Mouse (Mus musculus) forebrain, postnatal 0 days (tissue): ENCODE data around the gene Ints11. TPM values are rescaled to one million over a fixed set of nuclear protein-coding genes. Genes with fewer than 3 reads are reported as not detected.

Source experiments
- ATAC-seq: fragments of 200-750 bp; cut with Nextera tagmentation; 2 replicates; pipeline ENCODE4 v1.8.0; 2017; ENCODE audit warnings: mild to moderate bottlenecking, moderate library complexity
- DNase-seq: peaks from one replicate; pipeline ENCODE4 v3.0.0-alpha.2; 2015
- H3K27ac ChIP-seq: fragments of 300-500 bp; sonication (generic); 2 replicates; pipeline ENCODE4 v1.5.1; 2014; ENCODE audit warnings: low read depth, mild to moderate bottlenecking, antibody characterized with exemption, low read length, moderate library complexity, mixed read lengths
- H3K27me3 ChIP-seq: fragments of 300-500 bp; sonication (generic); 2 replicates; pipeline ENCODE4 v1.6.1; 2014; ENCODE audit warnings: mild to moderate bottlenecking, low read length, mixed read lengths; ENCODE audit not compliant: insufficient read depth
- H3K36me3 ChIP-seq: fragments of 300-500 bp; sonication (generic); 2 replicates; pipeline ENCODE4 v1.6.1; 2014; ENCODE audit warnings: mild to moderate bottlenecking, moderate library complexity; ENCODE audit not compliant: insufficient read depth
- H3K4me1 ChIP-seq: fragments of 300-500 bp; sonication (generic); 2 replicates; pipeline ENCODE4 v1.6.1; 2014; ENCODE audit warnings: antibody characterized with exemption; ENCODE audit not compliant: insufficient read depth
- H3K4me2 ChIP-seq: fragments of 300-500 bp; sonication (generic); 2 replicates; pipeline ENCODE4 v1.6.1; 2014; ENCODE audit warnings: low read depth, mild to moderate bottlenecking, moderate library complexity
- H3K4me3 ChIP-seq: fragments of 300-500 bp; sonication (generic); 2 replicates; pipeline ENCODE4 v1.5.1; 2014; ENCODE audit warnings: low read depth, low read length, mixed read lengths
- H3K9ac ChIP-seq: fragments of 300-500 bp; sonication (generic); 2 replicates; pipeline ENCODE4 v1.6.1; 2014; ENCODE audit warnings: mild to moderate bottlenecking
- H3K9me3 ChIP-seq: fragments of 300-500 bp; sonication (generic); 2 replicates; pipeline ENCODE4 v1.6.1; 2016; ENCODE audit warnings: low read length
- CTCF ChIP-seq: sonication (generic); IDR thresholded peaks from 2 replicates; pipeline ENCODE4 v1.5.1; 2016; ENCODE audit warnings: antibody characterized with exemption, control low read depth, low read depth
- WGBS: fragments of 180-500 bp; shearing (Covaris S2); extraction: QIAGEN DNeasy Blood & Tissue Kit; methylation state at CpG from one replicate; pipeline ENCODE4 v1.1.7; 2014; 5-methylcytosine and 5-hydroxymethylcytosine counted together
- polyA plus RNA-seq: library from polyadenylated mRNA; unstranded; fragments of >200 nt; fragmentation: Nextera tagmentation; extraction: Ambion mirVana; gene quantifications from 2 replicates; pipeline ENCODE4 v1.2.1, GENCODE M21; 2015
- total RNA-seq: library from RNA; depleted of rRNA; stranded (reverse); fragments of >200 nt; gene quantifications from 2 replicates; pipeline ENCODE4 v1.2.3, GENCODE M21; 2014

Gene Ints11
- total and polyA plus RNA-seq, 2 experiments from 2014 or later, result 47.7 to 58.8 TPM

DNA sequence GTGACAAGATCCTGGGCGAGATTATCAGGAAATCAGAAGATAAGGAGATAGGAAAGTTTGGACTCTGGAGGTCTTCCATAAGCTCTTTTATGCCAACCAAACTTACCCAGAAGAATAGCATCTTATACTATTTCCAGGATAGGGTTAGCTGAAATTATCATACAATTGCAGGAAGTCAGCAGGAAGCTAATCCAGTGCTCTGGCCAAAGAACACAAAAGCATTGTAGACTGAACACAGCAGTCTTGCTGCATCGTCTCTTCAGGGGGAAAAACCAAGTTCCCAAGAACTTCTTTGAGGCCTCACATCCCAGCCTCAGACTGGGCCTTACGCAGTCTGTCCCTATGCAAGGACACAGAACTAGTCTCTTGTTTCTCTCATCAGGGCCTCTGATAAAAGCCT lies 14.2 kb downstream of the Ints11 start:
- 84% methylated on average over 3 of the region's 3 CpGs for WGBS
- no peak overlapping the region for H3K27ac ChIP-seq
- TF ChIP-seq CTCF, result no peak
- no peak overlapping the region for H3K9ac ChIP-seq
- no peak overlapping the region for H3K4me3 ChIP-seq
- DNase-seq, result no peak
- H3K36me3 ChIP-seq, result peaks cover 45% of the 10 kb centered on the region
- H3K4me2 ChIP-seq, result no peak overlapping the region
- no peaks in the 10 kb centered on the region for H3K9me3 ChIP-seq
- no peaks in the 10 kb centered on the region for H3K4me1 ChIP-seq
- ATAC-seq, result no peak
- no peaks in the 10 kb centered on the region for H3K27me3 ChIP-seq

DNA sequence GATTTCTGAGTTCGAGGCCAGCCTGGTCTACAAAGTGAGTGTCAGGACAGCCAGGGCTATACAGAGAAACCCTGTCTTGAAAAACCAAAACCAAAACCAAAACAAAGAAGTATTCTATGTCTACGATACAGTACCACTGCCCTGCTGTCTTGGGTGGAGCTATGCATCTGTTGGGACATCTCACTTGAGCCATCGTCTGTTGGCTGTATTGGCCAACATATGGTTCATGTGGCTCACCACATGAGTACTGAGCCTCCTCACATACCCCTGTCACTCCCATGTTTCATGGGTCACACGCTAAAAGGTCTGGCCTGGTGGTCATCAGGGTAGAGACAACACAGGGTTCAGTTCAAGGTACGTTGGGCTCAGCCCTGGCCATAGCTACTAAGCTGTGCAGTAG lies 17.0 kb downstream of the Ints11 start:
- H3K9me3 ChIP-seq, result no peaks in the 10 kb centered on the region
- H3K27me3 ChIP-seq, result no peaks in the 10 kb centered on the region
- TF ChIP-seq CTCF, result no peak
- H3K27ac ChIP-seq, result no peak overlapping the region
- peaks cover 8% of the 10 kb centered on the region; the same call in 1 of the 2 replicates for H3K4me1 ChIP-seq
- 98% methylated on average over 5 of the region's 5 CpGs for WGBS
- H3K36me3 ChIP-seq, result peaks cover 57% of the 10 kb centered on the region
- ATAC-seq (no peak), DNase-seq (no peak)
- H3K4me3 ChIP-seq, result no peak overlapping the region
- H3K9ac ChIP-seq, result no peak overlapping the region
- H3K4me2 ChIP-seq, result no peak overlapping the region

DNA sequence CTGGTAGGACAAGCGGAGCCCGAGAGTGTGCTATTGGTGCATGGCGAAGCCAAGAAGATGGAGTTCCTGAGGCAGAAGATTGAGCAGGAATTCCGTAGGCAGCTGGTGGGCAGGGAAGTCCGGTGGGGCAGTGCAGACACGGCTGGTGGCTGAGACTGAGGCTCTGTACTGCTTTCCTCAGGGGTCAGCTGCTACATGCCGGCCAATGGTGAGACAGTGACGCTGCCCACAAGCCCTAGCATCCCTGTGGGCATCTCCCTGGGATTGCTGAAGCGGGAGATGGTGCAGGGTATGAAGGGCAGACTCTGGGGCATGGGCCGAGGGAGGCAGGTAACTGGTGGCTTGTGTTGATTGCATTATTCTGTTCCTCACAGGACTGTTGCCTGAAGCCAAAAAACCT lies 18.3 kb downstream of the Ints11 start:
- DNase-seq (no peak), ATAC-seq (no peak)
- Histone ChIP-seq H3K4me3 (no peak overlapping the region), H3K4me2 (no peak overlapping the region), H3K27me3 (no peaks in the 10 kb centered on the region), H3K9me3 (no peaks in the 10 kb centered on the region), H3K36me3 (peaks cover 57% of the 10 kb centered on the region), H3K9ac (no peak overlapping the region), H3K27ac (no peak overlapping the region), H3K4me1 (peaks cover 8% of the 10 kb centered on the region; the same call in 1 of the 2 replicates)
- no peak for TF ChIP-seq CTCF
- 90% methylated on average over 10 of the region's 10 CpGs for WGBS

DNA sequence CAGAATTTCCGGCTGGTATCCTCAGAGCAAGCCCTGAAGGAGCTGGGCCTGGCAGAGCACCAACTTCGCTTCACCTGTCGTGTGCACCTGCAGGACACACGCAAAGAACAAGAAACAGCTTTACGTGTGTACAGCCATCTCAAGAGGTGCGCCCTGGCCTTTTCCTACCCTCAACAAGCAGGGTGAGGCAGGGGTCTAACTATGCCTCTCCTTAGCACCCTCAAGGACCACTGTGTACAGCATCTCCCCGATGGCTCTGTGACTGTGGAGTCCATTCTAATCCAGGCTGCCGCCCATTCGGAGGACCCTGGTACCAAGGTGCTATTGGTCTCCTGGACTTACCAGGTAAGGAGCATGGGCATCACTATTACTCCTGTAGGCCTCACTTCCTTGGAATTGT lies 18.8 kb downstream of the Ints11 start:
- 97% methylated on average over 9 of the region's 9 CpGs for WGBS

DNA sequence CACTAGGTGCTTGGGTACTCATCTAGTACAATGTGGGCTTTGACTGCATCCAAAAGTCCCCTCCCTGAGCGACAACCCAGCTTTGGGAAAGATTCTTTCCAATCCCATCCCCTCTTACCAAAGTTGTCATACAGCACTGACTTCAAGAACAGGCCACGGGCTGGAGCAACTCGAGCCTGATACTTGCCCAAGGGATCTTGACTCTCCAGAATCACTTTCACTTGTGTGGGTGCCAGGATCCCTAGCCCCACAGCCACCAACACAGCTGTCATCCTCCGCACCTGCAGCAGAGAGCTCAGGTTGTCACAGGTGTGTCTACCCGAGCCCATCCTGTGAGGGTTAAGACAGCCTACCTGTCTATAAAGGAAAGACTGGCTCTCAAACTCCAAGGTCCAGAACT lies 20.0 kb downstream of the Ints11 start:
- peaks cover 17% of the 10 kb centered on the region for H3K4me1 ChIP-seq
- ATAC-seq (no peak), DNase-seq (no peak)
- no peaks in the 10 kb centered on the region for H3K27me3 ChIP-seq
- no peak for TF ChIP-seq CTCF
- H3K9ac ChIP-seq, result no peak overlapping the region
- no peak overlapping the region for H3K4me2 ChIP-seq
- 81% methylated on average over 5 of the region's 5 CpGs for WGBS
- H3K9me3 ChIP-seq, result no peaks in the 10 kb centered on the region
- no peak overlapping the region for H3K4me3 ChIP-seq
- H3K36me3 ChIP-seq, result peaks cover 51% of the 10 kb centered on the region
- H3K27ac ChIP-seq, result no peak overlapping the region

More for the DNA sequence above, 18.8 kb downstream of the Ints11 start:
- peaks cover 57% of the 10 kb centered on the region for H3K36me3 ChIP-seq
- H3K27me3 ChIP-seq, result no peaks in the 10 kb centered on the region
- no peak overlapping the region for H3K9ac ChIP-seq
- no peak overlapping the region for H3K4me3 ChIP-seq
- ATAC-seq (no peak), DNase-seq (no peak)
- peaks cover 8% of the 10 kb centered on the region; the same call in 1 of the 2 replicates for H3K4me1 ChIP-seq
- no peak overlapping the region for H3K4me2 ChIP-seq
- H3K9me3 ChIP-seq, result no peaks in the 10 kb centered on the region
- no peak for TF ChIP-seq CTCF
- H3K27ac ChIP-seq, result no peak overlapping the region

DNA sequence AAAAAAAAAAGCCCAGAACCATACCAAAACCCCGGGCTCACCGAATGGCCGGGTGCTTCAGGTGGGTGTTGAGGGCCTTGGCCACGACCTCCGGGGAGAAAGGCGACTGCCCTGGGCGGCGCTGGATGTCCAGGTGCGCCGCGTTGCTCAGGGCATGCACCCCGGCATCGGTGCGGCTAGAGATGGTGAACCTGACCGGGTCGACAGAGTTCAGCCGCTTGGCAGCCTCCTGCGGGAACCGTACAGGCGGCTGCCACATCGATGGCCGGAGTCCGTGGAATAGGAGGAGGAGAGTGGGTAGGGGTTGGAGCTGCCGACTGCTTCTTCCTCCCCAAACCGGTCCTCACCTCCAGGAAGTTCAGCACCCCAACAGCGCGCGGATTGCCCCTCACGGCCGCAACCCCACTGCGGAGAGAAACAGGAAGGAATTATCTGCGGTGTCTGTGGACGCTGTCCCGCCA lies 21.7 kb downstream of the Ints11 start:
- peaks cover 32% of the 10 kb centered on the region for H3K4me1 ChIP-seq
- peak overlapping the region; percentile 100; the same call in 1 of the 2 replicates for H3K27ac ChIP-seq
- H3K9ac ChIP-seq, result peak overlapping the region; percentile 98
- H3K4me3 ChIP-seq, result peak overlapping the region; percentile 92
- ATAC-seq (no peak), DNase-seq (no peak)
- H3K27me3 ChIP-seq, result no peaks in the 10 kb centered on the region
- no peaks in the 10 kb centered on the region for H3K9me3 ChIP-seq
- TF ChIP-seq CTCF, result no peak
- peaks cover 44% of the 10 kb centered on the region for H3K36me3 ChIP-seq
- WGBS, result 3% methylated on average over 34 of the region's 34 CpGs
- peak overlapping the region; percentile 97 for H3K4me2 ChIP-seq

DNA sequence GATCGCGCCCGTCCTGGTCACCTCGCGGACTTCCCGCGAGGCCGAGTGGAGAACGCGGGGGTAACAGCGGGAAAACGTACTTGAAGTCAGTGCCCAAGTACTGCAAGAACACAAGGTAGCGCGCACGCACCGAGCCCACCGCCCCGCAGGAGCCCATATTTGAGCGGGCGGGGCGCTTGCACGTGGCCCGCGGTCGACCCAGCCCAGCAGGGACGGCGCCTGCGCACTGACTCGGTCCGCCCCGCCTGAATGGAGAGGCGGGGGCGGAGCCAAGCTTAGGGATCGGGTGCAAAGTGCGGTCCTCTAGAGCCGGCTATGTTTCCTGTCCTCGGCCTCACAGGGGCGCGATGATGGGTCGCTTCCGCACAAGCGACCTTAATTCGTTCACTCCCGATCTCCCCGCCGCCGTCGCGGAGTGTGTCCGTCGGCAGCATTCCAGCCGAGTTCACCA lies 22.2 kb downstream of the Ints11 start, which contains the start of the genes Pusl1 and Acap3:
TSS of gene Pusl1 (minus strand) at position 231 of the 451 bp plus-strand sequence.
TSS of gene Acap3 (plus strand) at position 272 of the 451 bp plus-strand sequence.
- Histone ChIP-seq H3K9me3 (no peaks in the 10 kb centered on the region), H3K27me3 (no peaks in the 10 kb centered on the region), H3K27ac (peak within 1 kb of the TSS; percentile 100), H3K4me1 (peaks cover 32% of the 10 kb centered on the region), H3K36me3 (peaks cover 44% of the 10 kb centered on the region), H3K9ac (peak within 1 kb of the TSS; percentile 98), H3K4me3 (peak within 1 kb of the TSS; percentile 92), H3K4me2 (peak within 1 kb of the TSS; percentile 97)
- WGBS, result 2% methylated on average over 52 of the region's 52 CpGs
- no peak for TF ChIP-seq CTCF
- DNase-seq, result peak; percentile 99
- ATAC-seq, result peak; percentile 89
